ENCODE assay signal across 9 mouse cellular contexts in the genomic region with DNA sequence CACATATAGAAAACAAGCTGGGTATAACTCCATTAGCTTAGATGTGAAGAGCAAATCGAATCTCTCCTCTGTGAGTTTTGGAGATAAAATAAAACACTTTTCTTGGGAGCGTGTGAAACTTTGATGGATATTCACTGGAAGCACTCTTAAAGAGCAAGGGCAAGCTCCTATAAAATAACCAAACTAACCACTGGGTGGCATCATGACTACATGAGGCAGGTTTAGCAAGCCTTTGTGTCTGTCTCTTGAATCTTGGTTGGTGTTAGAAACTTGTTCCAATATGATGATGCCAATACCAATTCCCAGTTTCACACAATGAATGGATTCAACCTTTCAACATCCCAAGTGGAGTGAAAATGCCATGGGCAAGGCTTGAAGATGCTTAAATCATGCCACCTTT. TPM values are rescaled to one million over a fixed set of nuclear protein-coding genes. Genes with fewer than 3 reads are reported as not detected.
DNase-seq lines count a peak whose midpoint lies in the region; ATAC-seq and TF ChIP-seq lines count a peak whose summit lies in the region.
"Had no signal": no experiment of that assay in that cellular context is flagged by ENCODE, and none has a peak within 500 bp of the region (broad histone marks: within the 10 kb centered on the region; RNA-seq: fewer than 3 reads in every experiment).

No protein-coding gene starts in this region.

- TF ChIP-seq CTCF in gastrocnemius, adult 2 months (IDR thresholded peaks at IDR 0.05), result peak; percentile 58

- no peaks in the 10 kb centered on the region for H3K36me3 ChIP-seq in midbrain, embryonic 12.5 days
- H3K36me3 ChIP-seq in midbrain, embryonic 16.5 days (ENCODE audit: control insufficient read depth, insufficient read depth, low read length), result no peaks in the 10 kb centered on the region
- no peaks in the 10 kb centered on the region for H3K36me3 ChIP-seq in forebrain, embryonic 14.5 days (ENCODE audit: control insufficient read depth, insufficient read depth, low read length)

- H3K4me3 ChIP-seq in gastrocnemius, adult 2 months, result no peak overlapping the region
- no peak overlapping the region for H3K4me3 ChIP-seq in midbrain, embryonic 12.5 days
- H3K4me3 ChIP-seq in midbrain, embryonic 16.5 days (ENCODE audit: low read depth, low read length), result no peak overlapping the region
- no peak overlapping the region for H3K4me3 ChIP-seq in forebrain, embryonic 14.5 days (ENCODE audit: low read depth, low read length)

- no peak overlapping the region for H3K9ac ChIP-seq in midbrain, embryonic 12.5 days (replicated peaks)
- H3K9ac ChIP-seq in midbrain, embryonic 16.5 days (ENCODE audit: low read depth, low read length), result no peak overlapping the region
- no peak overlapping the region for H3K9ac ChIP-seq in forebrain, embryonic 14.5 days (ENCODE audit: low read length)

- H3K27me3 ChIP-seq in midbrain, embryonic 12.5 days, result no peaks in the 10 kb centered on the region
- no peaks in the 10 kb centered on the region for H3K27me3 ChIP-seq in midbrain, embryonic 16.5 days (ENCODE audit: control insufficient read depth, insufficient read depth, low read depth, low read length)
- no peaks in the 10 kb centered on the region for H3K27me3 ChIP-seq in forebrain, embryonic 14.5 days (replicated peaks; ENCODE audit: control insufficient read depth, insufficient read depth, low read length)

- H3K4me2 ChIP-seq in midbrain, embryonic 12.5 days (replicated peaks), result no peak overlapping the region
- no peak overlapping the region for H3K4me2 ChIP-seq in midbrain, embryonic 16.5 days (ENCODE audit: low read length)
- H3K4me2 ChIP-seq in forebrain, embryonic 14.5 days (ENCODE audit: low read length), result no peak overlapping the region

- 0 out of 2 replicates have a peak, but pooled peaks have one; percentile 47 for ATAC-seq in midbrain, embryonic 12.5 days (ENCODE audit: low FRiP score, low read depth)
- no peak for ATAC-seq in midbrain, embryonic 16.5 days
- ATAC-seq in forebrain, embryonic 14.5 days, result 0 out of 2 replicates have a peak, but pooled peaks have one; percentile 65

- 0 out of 2 replicates have a peak, but pooled peaks cover 6% of the 10 kb centered on the region for H3K9me3 ChIP-seq in midbrain, embryonic 12.5 days
- peaks cover 6% of the 10 kb centered on the region; the same call in 1 of the 2 replicates for H3K9me3 ChIP-seq in midbrain, embryonic 16.5 days (replicated peaks; ENCODE audit: control insufficient read depth, low read length, poor library complexity, severe bottlenecking)
- 0 out of 2 replicates have a peak, but pooled peaks cover 4% of the 10 kb centered on the region for H3K9me3 ChIP-seq in forebrain, embryonic 14.5 days (replicated peaks; ENCODE audit: control insufficient read depth, low read length)

- H3K4me1 ChIP-seq in midbrain, embryonic 12.5 days, result no peaks in the 10 kb centered on the region
- no peaks in the 10 kb centered on the region for H3K4me1 ChIP-seq in midbrain, embryonic 16.5 days (ENCODE audit: control insufficient read depth, insufficient read depth, low read length)
- H3K4me1 ChIP-seq in forebrain, embryonic 14.5 days (ENCODE audit: control insufficient read depth, insufficient read depth, low read length), result no peaks in the 10 kb centered on the region

- 70% methylated on average over 2 of the region's 2 CpGs for WGBS in midbrain, embryonic 12.5 days
- WGBS in midbrain, embryonic 16.5 days, result 61% methylated on average over 2 of the region's 2 CpGs
- 70% methylated on average over 2 of the region's 2 CpGs for WGBS in forebrain, embryonic 14.5 days

- no peak overlapping the region for H3K27ac ChIP-seq in gastrocnemius, adult 2 months
- H3K27ac ChIP-seq in midbrain, embryonic 12.5 days (replicated peaks), result no peak overlapping the region
- no peak overlapping the region for H3K27ac ChIP-seq in midbrain, embryonic 16.5 days (ENCODE audit: low read length)
- H3K27ac ChIP-seq in forebrain, embryonic 14.5 days (ENCODE audit: low read depth, low read length), result no peak overlapping the region

- DNase-seq in gastrocnemius, adult 2 months, result no peak
- DNase-seq in gastrocnemius, postnatal 14 days, result no peak
- DNase-seq in forebrain, embryonic 14.5 days (ENCODE audit: low spot score), result peak; percentile 80
- peak; percentile 72 for DNase-seq in retina, embryonic 14.5 days (ENCODE audit: low spot score)
- DNase-seq in thymus, postnatal 0 days (ENCODE audit: low spot score), result no peak
- DNase-seq in gastrocnemius, postnatal 10 days, result no peak

- intact Hi-C loops in gastrocnemius, adult 2 months (cut with DNase I), result no loop called here
- intact Hi-C loops in gastrocnemius, postnatal 14 days (cut with DNase I; ENCODE audit: low total_unique reads), result no loop called here

RNA-seq across cellular contexts. Expression of gene Gm5136, which starts 34.0 kb away (rescaled TPM):
- not detected for total RNA-seq in gastrocnemius, adult 2 months (2021)
- total RNA-seq in gastrocnemius, postnatal 14 days (2021), result not detected
- polyA plus RNA-seq in midbrain, embryonic 12.5 days (2016; fragmentation: Nextera tagmentation; extraction: Ambion mirVana), result 0.16 TPM in 1 of 2 replicates, not detected in the other
- polyA plus RNA-seq in midbrain, embryonic 16.5 days (2015; fragmentation: Nextera tagmentation; extraction: Ambion mirVana), result 0.35 and 0.39 TPM in 2 replicates
- polyA plus RNA-seq in forebrain, embryonic 14.5 days (2014; fragmentation: Nextera tagmentation; extraction: Ambion mirVana), result not detected in 2 replicates
- not detected in 2 replicates for polyA plus RNA-seq in thymus, postnatal 0 days (2015; fragmentation: Nextera tagmentation; extraction: Ambion mirVana)
- not detected for total RNA-seq in gastrocnemius, postnatal 10 days (2021)
- total RNA-seq: heart, postnatal 14 days had no signal

Comparison
In these comparisons a context has a peak if more than half of its experiments do, and no peak if none do; other contexts are left out.
1. DNase-seq: peak in forebrain, embryonic 14.5 days (single experiment) and retina, embryonic 14.5 days (single experiment); none in gastrocnemius, adult 2 months (single experiment), gastrocnemius, postnatal 14 days (single experiment), thymus, postnatal 0 days (single experiment) and gastrocnemius, postnatal 10 days (single experiment).